Mouse (Mus musculus) MEL (cell line): ENCODE data around the gene Slc22a23.

Source experiments
- CHD2 ChIP-seq: IDR thresholded peaks from 2 replicates; pipeline ENCODE4 v1.6.1; 2011; ENCODE audit warnings: low read length, improper control_type of control experiment
- CTCF ChIP-seq, 3 experiments: IDR thresholded peaks in 2 of 3; conservative IDR thresholded peaks in 1 of 3; 2 replicates each; pipeline ENCODE4 v1.5.1; 2011 to 2012; ENCODE audit warnings: low read length in 3 of 3, low read depth in 2 of 3, mild to moderate bottlenecking in 2 of 3, improper control_type of control experiment in 1 of 3, inconsistent platforms in 1 of 3, mixed read lengths in 1 of 3, moderate library complexity in 1 of 3; ENCODE audit not compliant: control insufficient read depth in 1 of 3, insufficient read depth in 1 of 3, poor library complexity in 1 of 3, severe bottlenecking in 1 of 3
- E2F4 ChIP-seq: IDR thresholded peaks from 2 replicates; pipeline ENCODE4 v1.6.1; 2011; ENCODE audit warnings: low read depth, low read length, improper control_type of control experiment, borderline replicate concordance
- ETS1 ChIP-seq: IDR thresholded peaks from 2 replicates; pipeline ENCODE4 v1.6.1; 2012; ENCODE audit warnings: low read depth, mild to moderate bottlenecking, inconsistent platforms, low read length, improper control_type of control experiment, moderate library complexity
- GATA1 ChIP-seq: IDR thresholded peaks from 2 replicates; pipeline ENCODE4 v1.6.1; 2011; ENCODE audit warnings: low read depth, low read length, improper control_type of control experiment
- HCFC1 ChIP-seq: IDR thresholded peaks from 2 replicates; pipeline ENCODE4 v1.6.1; 2012; ENCODE audit warnings: low read depth, mild to moderate bottlenecking, inconsistent platforms, low read length, improper control_type of control experiment, moderate library complexity
- MAX ChIP-seq: IDR thresholded peaks from 2 replicates; pipeline ENCODE4 v1.6.1; 2011; ENCODE audit warnings: low read length, improper control_type of control experiment
- MAZ ChIP-seq: IDR thresholded peaks from 2 replicates; pipeline ENCODE4 v1.6.1; 2012; ENCODE audit warnings: low read depth, mild to moderate bottlenecking, inconsistent platforms, low read length, improper control_type of control experiment
- POLR2A ChIP-seq, 2 experiments: IDR thresholded peaks; 2 replicates each; pipeline ENCODE4 v1.6.1; 2011 to 2012; ENCODE audit warnings: low read length in 2 of 2, mild to moderate bottlenecking in 2 of 2, control low read depth in 1 of 2, improper control_type of control experiment in 1 of 2, low read depth in 1 of 2, moderate library complexity in 1 of 2; ENCODE audit not compliant: control insufficient read depth in 1 of 2, insufficient read depth in 1 of 2, poor library complexity in 1 of 2
- RCOR1 ChIP-seq: IDR thresholded peaks from 2 replicates; pipeline ENCODE4 v1.6.1; 2012; ENCODE audit warnings: low read depth, mild to moderate bottlenecking, inconsistent platforms, low read length, improper control_type of control experiment
- TBP ChIP-seq: IDR thresholded peaks from 2 replicates; pipeline ENCODE4 v1.8.0; 2011; ENCODE audit warnings: low read depth, low read length, improper control_type of control experiment
- USF1 ChIP-seq: IDR thresholded peaks from 2 replicates; pipeline ENCODE4 v1.6.1; 2014; ENCODE audit warnings: low read depth, mild to moderate bottlenecking, inconsistent platforms, low read length, improper control_type of control experiment, moderate library complexity
- ZKSCAN1 ChIP-seq: IDR thresholded peaks from 2 replicates; pipeline ENCODE4 v1.6.1; 2012; ENCODE audit warnings: low read depth, mild to moderate bottlenecking, inconsistent platforms, low read length, improper control_type of control experiment, moderate library complexity
- ZMIZ1 ChIP-seq: IDR thresholded peaks from 2 replicates; pipeline ENCODE4 v1.6.1; 2012; ENCODE audit warnings: low read depth, mild to moderate bottlenecking, inconsistent platforms, low read length, improper control_type of control experiment, moderate library complexity

DNA sequence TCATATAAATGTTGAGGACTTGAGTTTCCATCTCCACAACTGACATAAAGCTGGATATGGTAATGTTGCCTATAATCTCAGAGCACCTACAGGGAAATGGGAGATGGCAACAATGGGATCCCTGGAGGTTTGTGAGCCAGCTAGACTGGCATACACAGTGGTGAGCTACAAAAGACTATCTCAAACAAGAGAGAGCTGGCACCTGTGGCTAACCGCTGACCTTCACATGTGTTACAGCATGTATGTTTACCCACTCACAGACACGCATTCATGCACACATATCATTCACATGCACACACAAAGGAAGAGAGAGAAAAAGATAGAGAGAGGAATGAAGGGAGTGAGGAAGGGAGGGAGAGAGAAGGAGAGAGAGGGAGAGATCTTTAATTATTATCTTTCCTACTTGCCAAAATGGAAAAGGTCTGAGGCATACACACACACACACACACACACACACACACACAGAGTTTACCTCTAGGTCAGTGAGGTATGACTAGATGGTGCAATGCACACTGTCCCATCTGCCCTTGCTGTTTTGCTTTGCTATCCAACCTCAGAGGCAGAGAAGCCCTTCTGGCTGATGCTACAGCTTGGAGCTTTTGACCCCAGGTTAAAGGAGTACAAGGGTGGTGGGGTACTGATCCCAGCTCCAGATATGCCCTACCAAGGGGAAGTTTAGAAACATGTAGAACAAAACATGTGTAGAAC lies 38.9 kb downstream of the Slc22a23 start:
- no peak for TF ChIP-seq CTCF (IDR thresholded peaks at IDR 0.05 in 2 of 3, conservative IDR thresholded peaks at IDR 0.05 in 1 of 3; ENCODE audit: control insufficient read depth in 1 of 3, insufficient read depth in 1 of 3, low read depth in 2 of 3, low read length in 3 of 3, poor library complexity in 1 of 3, severe bottlenecking in 1 of 3)
- TF ChIP-seq POLR2A (IDR thresholded peaks at IDR 0.05; ENCODE audit: control insufficient read depth in 1 of 2, insufficient read depth in 1 of 2, low read depth in 1 of 2, low read length in 2 of 2, poor library complexity in 1 of 2) = no peak
- no peak for TF ChIP-seq CHD2
- no peak for TF ChIP-seq HCFC1
- no peak for TF ChIP-seq MAZ
- no peak for TF ChIP-seq GATA1
- no peak for TF ChIP-seq RCOR1
- TF ChIP-seq MAX = no peak
- no peak for TF ChIP-seq TBP
- TF ChIP-seq ETS1 = no peak
- no peak for TF ChIP-seq ZKSCAN1
- TF ChIP-seq E2F4 = no peak
- no peak for TF ChIP-seq USF1
- no peak for TF ChIP-seq ZMIZ1
